Comparison of ENCODE assay signal across 11 mouse cellular contexts in genomic region chr15:99033498-99034270, GRCm38 (mm10). TPM values are rescaled to one million over a fixed set of nuclear protein-coding genes. Genes with fewer than 3 reads are reported as not detected.
DNase-seq lines count a peak whose midpoint lies in the region; ATAC-seq and TF ChIP-seq lines count a peak whose summit lies in the region.
"Had no signal": no experiment of that assay in that cellular context is flagged by ENCODE, and none has a peak within 500 bp of the region (broad histone marks: within the 10 kb centered on the region; RNA-seq: fewer than 3 reads in every experiment).

No protein-coding gene starts in this region.

- H3K36me3 ChIP-seq in stomach, embryonic 15.5 days: peaks cover 28% of the 10 kb centered on the region
- peaks cover 15% of the 10 kb centered on the region for H3K36me3 ChIP-seq in stomach, postnatal 0 days (ENCODE audit: control insufficient read depth, insufficient read depth, low read length)
- H3K36me3 ChIP-seq in small intestine, adult 2 months (ENCODE audit: control insufficient read depth, insufficient read depth, low read length): peaks cover 36% of the 10 kb centered on the region

- intact Hi-C loops in heart, postnatal 25 days (cut with DNase I): no loop called here
- intact Hi-C loops in left cerebral cortex, postnatal 36 days (cut with DNase I): no loop called here

- no peak for TF ChIP-seq EP300 in stomach, postnatal 0 days (optimal IDR thresholded peaks at IDR 0.05)

- peak overlapping the region; percentile 63; the same call in 1 of the 2 replicates for H3K4me3 ChIP-seq in stomach, embryonic 15.5 days (replicated peaks)
- H3K4me3 ChIP-seq in stomach, postnatal 0 days (ENCODE audit: low read depth, low read length): no peak overlapping the region
- no peak overlapping the region for H3K4me3 ChIP-seq in small intestine, adult 2 months (ENCODE audit: low read depth, low read length)

- 77% methylated on average over 7 of the region's 7 CpGs for WGBS in stomach, embryonic 15.5 days
- WGBS in stomach, postnatal 0 days: 62% methylated on average over 7 of the region's 7 CpGs
- 63% methylated on average over 7 of the region's 7 CpGs for WGBS in small intestine, adult 2 months

- no peak for TF ChIP-seq POLR2A in small intestine, adult 2 months (IDR thresholded peaks at IDR 0.05; ENCODE audit: low read depth, low read length)

- no peak overlapping the region for H3K27ac ChIP-seq in stomach, embryonic 15.5 days
- H3K27ac ChIP-seq in stomach, postnatal 0 days (replicated peaks): no peak overlapping the region
- H3K27ac ChIP-seq in small intestine, adult 2 months (ENCODE audit: insufficient read depth, low read depth, low read length): peak overlapping the region; percentile 23; the same call in 1 of the 2 replicates

- no peak overlapping the region for H3K9ac ChIP-seq in stomach, embryonic 15.5 days
- no peak overlapping the region for H3K9ac ChIP-seq in stomach, postnatal 0 days (ENCODE audit: low read length)

- no peaks in the 10 kb centered on the region for H3K9me3 ChIP-seq in stomach, embryonic 15.5 days
- H3K9me3 ChIP-seq in stomach, postnatal 0 days (ENCODE audit: control insufficient read depth, low read length): no peaks in the 10 kb centered on the region

- peak; percentile 89 for DNase-seq in heart, adult 11 months
- no peak for DNase-seq in heart, postnatal 25 days (ENCODE audit: low spot score)
- no peak for DNase-seq in stomach, postnatal 0 days (ENCODE audit: low spot score)
- no peak for DNase-seq in left cerebral cortex, postnatal 36 days (ENCODE audit: low spot score in 2 of 2)
- DNase-seq in frontal cortex, adult 2 months (ENCODE audit: extremely low spot score in 1 of 2, low spot score in 1 of 2): no peak
- DNase-seq: embryo, embryonic 11 days; spleen, adult 18-20 months had no signal

- H3K27me3 ChIP-seq in stomach, embryonic 15.5 days (replicated peaks): no peaks in the 10 kb centered on the region
- no peaks in the 10 kb centered on the region for H3K27me3 ChIP-seq in stomach, postnatal 0 days (ENCODE audit: control insufficient read depth, insufficient read depth, low read length)
- H3K27me3 ChIP-seq in small intestine, adult 2 months (ENCODE audit: control insufficient read depth, insufficient read depth, low read length): no peaks in the 10 kb centered on the region

- 0 out of 2 replicates have a peak overlapping the region, but pooled peaks have one; percentile 84 for H3K4me2 ChIP-seq in stomach, embryonic 15.5 days
- H3K4me2 ChIP-seq in stomach, postnatal 0 days (replicated peaks; ENCODE audit: low read depth): no peak overlapping the region; the same call in 1 of the 2 replicates

- peaks cover 22% of the 10 kb centered on the region; the same call in 1 of the 2 replicates for H3K4me1 ChIP-seq in stomach, embryonic 15.5 days
- H3K4me1 ChIP-seq in stomach, postnatal 0 days (replicated peaks; ENCODE audit: control insufficient read depth, insufficient read depth): peaks cover 10% of the 10 kb centered on the region; the same call in 1 of the 2 replicates
- H3K4me1 ChIP-seq in small intestine, adult 2 months (ENCODE audit: control insufficient read depth, insufficient read depth, insufficient read length, low read length): no peaks in the 10 kb centered on the region

- TF ChIP-seq CTCF in stomach, postnatal 0 days (IDR thresholded peaks at IDR 0.05; ENCODE audit: low read depth): no peak
- TF ChIP-seq CTCF in small intestine, adult 2 months (IDR thresholded peaks at IDR 0.05; ENCODE audit: extremely low read depth, insufficient read length, insufficient replicate concordance, low read depth, low read length): no peak

- ATAC-seq in stomach, embryonic 15.5 days (ENCODE audit: insufficient read depth, low FRiP score, low read depth): no peak
- ATAC-seq in stomach, postnatal 0 days (ENCODE audit: low FRiP score, low TSS enrichment): no peak
- ATAC-seq in hematopoietic stem cell, adult 5-6 weeks (replicated peaks in 1 of 2; ENCODE audit: insufficient read depth in 1 of 2, low FRiP score in 2 of 2, low TSS enrichment in 1 of 2, low read depth in 1 of 2, poor library complexity in 2 of 2, severe bottlenecking in 2 of 2): peak; percentile 4 to 9; a peak in 1 of 4 replicates

RNA-seq across cellular contexts. Expression of gene Tuba1c, which starts 4.0 kb away (rescaled TPM):
- 10 to 100 TPM; 33.5 to 33.7 TPM for total RNA-seq in heart, postnatal 25 days (2021)
- 196 and 204 TPM in 2 replicates for polyA plus RNA-seq in stomach, embryonic 15.5 days (2015; fragmentation: Nextera tagmentation; extraction: Ambion mirVana)
- polyA plus RNA-seq in stomach, postnatal 0 days (2015; fragmentation: Nextera tagmentation; extraction: Ambion mirVana): 145 and 159 TPM in 2 replicates
- total RNA-seq in hematopoietic stem cell, adult 5-6 weeks (2017): 58.2 and 65.1 TPM in 2 replicates
- 252 and 382 TPM in 2 replicates for polyA plus RNA-seq in small intestine, adult 2 months (2012; rRNA removed)
- total RNA-seq in left cerebral cortex, postnatal 36 days (2021): 10 to 100 TPM; 60.3 to 78.5 TPM
- polyA plus RNA-seq in frontal cortex, adult 2 months (2012; rRNA removed): 5.8 and 10.6 TPM in 2 replicates

RNA-seq across cellular contexts. Expression of gene Prph, which starts 21.3 kb away (rescaled TPM):
- under 1 TPM; 0.14 to 0.42 TPM for total RNA-seq in heart, postnatal 25 days (2021)
- polyA plus RNA-seq in stomach, embryonic 15.5 days (2015; fragmentation: Nextera tagmentation; extraction: Ambion mirVana): 33.5 and 38.7 TPM in 2 replicates
- polyA plus RNA-seq in stomach, postnatal 0 days (2015; fragmentation: Nextera tagmentation; extraction: Ambion mirVana): 25.7 and 28.6 TPM in 2 replicates
- total RNA-seq in hematopoietic stem cell, adult 5-6 weeks (2017): not detected in 2 replicates
- 4.6 and 4.8 TPM in 2 replicates for polyA plus RNA-seq in small intestine, adult 2 months (2012; rRNA removed)
- 1 to 10 TPM in 1 of 2 experiments, under 1 TPM in 1; 0.97 to 1.8 TPM for total RNA-seq in left cerebral cortex, postnatal 36 days (2021)
- polyA plus RNA-seq in frontal cortex, adult 2 months (2012; rRNA removed): 0.69 and 0.90 TPM in 2 replicates

RNA-seq across cellular contexts. Expression of gene Troap, which starts 40.7 kb away (rescaled TPM):
- under 1 TPM; 0.13 to 0.67 TPM for total RNA-seq in heart, postnatal 25 days (2021)
- polyA plus RNA-seq in stomach, embryonic 15.5 days (2015; fragmentation: Nextera tagmentation; extraction: Ambion mirVana): 24.6 and 29.2 TPM in 2 replicates
- polyA plus RNA-seq in stomach, postnatal 0 days (2015; fragmentation: Nextera tagmentation; extraction: Ambion mirVana): 5.1 and 7.1 TPM in 2 replicates
- 13.4 and 15.9 TPM in 2 replicates for total RNA-seq in hematopoietic stem cell, adult 5-6 weeks (2017)
- 5.3 and 9.0 TPM in 2 replicates for polyA plus RNA-seq in small intestine, adult 2 months (2012; rRNA removed)
- under 1 TPM in 1 of 2 experiments, not detected in 1; 0.32 TPM for total RNA-seq in left cerebral cortex, postnatal 36 days (2021)
- 0.62 and 1.3 TPM in 2 replicates for polyA plus RNA-seq in frontal cortex, adult 2 months (2012; rRNA removed)

RNA-seq across cellular contexts. Expression of gene C1ql4, which starts 53.9 kb away (rescaled TPM):
- total RNA-seq in heart, postnatal 25 days (2021): not detected
- 0.09 TPM in 1 of 2 replicates, not detected in the other for polyA plus RNA-seq in stomach, embryonic 15.5 days (2015; fragmentation: Nextera tagmentation; extraction: Ambion mirVana)
- not detected in 2 replicates for polyA plus RNA-seq in stomach, postnatal 0 days (2015; fragmentation: Nextera tagmentation; extraction: Ambion mirVana)
- not detected in 2 replicates for total RNA-seq in hematopoietic stem cell, adult 5-6 weeks (2017)
- polyA plus RNA-seq in small intestine, adult 2 months (2012; rRNA removed): not detected in 2 replicates
- not detected for total RNA-seq in left cerebral cortex, postnatal 36 days (2021)
- polyA plus RNA-seq in frontal cortex, adult 2 months (2012; rRNA removed): not detected in 2 replicates
- total RNA-seq: heart, postnatal 36 days had no signal

RNA-seq across cellular contexts. Expression of gene Dnajc22, which starts 59.3 kb away (rescaled TPM):
- total RNA-seq in heart, postnatal 25 days (2021): under 1 TPM; 0.16 to 0.45 TPM
- 18.6 and 23.0 TPM in 2 replicates for polyA plus RNA-seq in stomach, embryonic 15.5 days (2015; fragmentation: Nextera tagmentation; extraction: Ambion mirVana)
- polyA plus RNA-seq in stomach, postnatal 0 days (2015; fragmentation: Nextera tagmentation; extraction: Ambion mirVana): 13.5 and 14.4 TPM in 2 replicates
- total RNA-seq in hematopoietic stem cell, adult 5-6 weeks (2017): not detected in 2 replicates
- polyA plus RNA-seq in small intestine, adult 2 months (2012; rRNA removed): 24.6 and 43.2 TPM in 2 replicates
- total RNA-seq in left cerebral cortex, postnatal 36 days (2021): under 1 TPM; 0.25 to 0.27 TPM
- 0.06 TPM in 1 of 2 replicates, not detected in the other for polyA plus RNA-seq in frontal cortex, adult 2 months (2012; rRNA removed)

Comparison
In these comparisons a context has a peak if more than half of its experiments do, and no peak if none do; other contexts are left out.
1. ATAC-seq: peak in hematopoietic stem cell, adult 5-6 weeks (2 of 2); none in stomach, embryonic 15.5 days (single experiment) and stomach, postnatal 0 days (single experiment).
2. RNA of gene Tuba1c, which starts 4.0 kb away (polyA plus RNA-seq): 252 to 382 TPM in small intestine, adult 2 months, 196 to 204 TPM in stomach, embryonic 15.5 days and 145 to 159 TPM in stomach, postnatal 0 days; 5.8 to 10.6 TPM in frontal cortex, adult 2 months; every median in the first group is over 10 times any median in the second.